Mouse (Mus musculus) adipocyte (in vitro differentiated cells): ENCODE measurements around the gene Lrrn4cl.
"Not testable (repeated sequence)": the region's sequence is repeated elsewhere in the genome, so short reads cannot be mapped to it uniquely, and the experiment has no call there.

Experiments
- DNase-seq: peaks from one replicate; pipeline ENCODE4 v3.0.0-alpha.2; 2016; ENCODE audit warnings: low spot score

The Lrrn4cl gene

GRCm38 (mm10) chr19:8838041-8838730 lies 12.4 kb upstream of the Lrrn4cl start:
- DNase-seq = no peak

GRCm38 (mm10) chr19:8839103-8839907 lies 11.3 kb upstream of the Lrrn4cl start, which contains the start of gene Gng3:
Gene Gng3, minus strand, starts transcription at chr19:8839194.
- DNase-seq = no peak

- DNase-seq = no peak
Measured at GRCm38 (mm10) chr19:8839908-8840791, 10.4 kb upstream of the Lrrn4cl start.

DNA sequence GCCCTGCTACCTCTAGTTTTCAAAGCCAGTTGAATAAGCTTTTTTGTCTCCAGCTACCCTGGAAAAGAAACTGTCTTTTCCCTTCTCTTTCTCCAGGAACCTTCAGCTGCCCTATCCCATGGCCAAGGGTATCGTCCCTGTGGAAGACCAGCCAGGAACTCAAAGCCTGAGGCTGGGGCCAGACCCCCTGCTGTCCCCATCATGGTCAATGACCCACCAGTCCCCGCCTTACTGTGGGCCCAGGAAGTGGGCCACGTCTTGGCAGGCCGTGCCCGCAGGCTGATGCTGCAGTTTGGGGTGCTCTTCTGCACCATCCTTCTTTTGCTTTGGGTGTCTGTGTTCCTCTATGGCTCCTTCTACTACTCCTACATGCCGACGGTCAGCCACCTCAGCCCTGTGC lies 9.6 kb upstream of the Lrrn4cl start:
- DNase-seq = no peak

- DNase-seq = peak; percentile 48
Measured at GRCm38 (mm10) chr19:8842961-8843360, 7.6 kb upstream of the Lrrn4cl start.

- DNase-seq = peak; percentile 99
Measured at GRCm38 (mm10) chr19:8844371-8845129, 6.0 kb upstream of the Lrrn4cl start.

DNA sequence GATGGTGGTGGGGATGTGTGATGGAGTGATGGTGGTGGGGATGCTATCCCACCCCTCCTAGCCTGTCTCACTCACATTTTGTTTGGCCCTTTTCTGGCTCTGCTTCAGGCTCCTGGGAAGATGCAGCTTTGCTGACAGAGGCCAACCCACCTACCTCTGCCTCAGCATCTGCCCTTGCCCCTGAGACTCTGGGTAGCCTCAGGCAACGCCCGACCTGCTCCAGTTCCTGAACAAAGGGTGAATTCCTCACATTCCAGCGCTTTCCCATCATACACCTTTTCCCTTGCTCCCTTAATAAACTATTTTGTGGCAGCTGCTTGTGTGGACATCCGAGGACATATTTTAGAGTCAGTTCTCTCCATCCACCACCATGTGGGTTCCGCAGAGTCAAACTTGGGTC lies 2.2 kb upstream of the Lrrn4cl start:
- no peak for DNase-seq

DNA sequence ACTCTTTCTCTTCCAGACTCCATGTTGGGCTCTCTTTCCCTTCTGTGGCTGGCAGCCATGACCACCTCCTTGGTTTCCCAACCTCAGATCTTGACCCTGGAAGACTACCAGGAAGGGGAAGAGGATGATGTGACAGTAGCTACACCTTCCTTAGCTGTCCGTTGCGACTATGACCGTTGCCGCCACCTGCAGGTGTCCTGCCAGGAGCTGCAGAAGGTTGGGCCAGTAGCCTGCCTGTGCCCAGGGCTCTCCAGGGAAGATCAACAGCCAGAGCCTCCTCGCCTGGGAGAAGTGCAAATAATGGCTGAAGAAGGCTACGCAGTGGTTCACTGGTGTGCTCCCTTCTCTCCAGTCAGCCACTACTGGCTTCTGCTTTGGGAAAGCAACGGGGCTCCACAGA lies 1.1 kb downstream of the Lrrn4cl start:
- DNase-seq = no peak

GRCm38 (mm10) chr19:8852236-8852928 lies 1.8 kb downstream of the Lrrn4cl start:
- no peak for DNase-seq

GRCm38 (mm10) chr19:8853117-8853516 lies 2.5 kb downstream of the Lrrn4cl start:
- DNase-seq = no peak

- peak; percentile 65 for DNase-seq
Measured at GRCm38 (mm10) chr19:8857689-8858088, 7.1 kb downstream of the Lrrn4cl start.

DNA sequence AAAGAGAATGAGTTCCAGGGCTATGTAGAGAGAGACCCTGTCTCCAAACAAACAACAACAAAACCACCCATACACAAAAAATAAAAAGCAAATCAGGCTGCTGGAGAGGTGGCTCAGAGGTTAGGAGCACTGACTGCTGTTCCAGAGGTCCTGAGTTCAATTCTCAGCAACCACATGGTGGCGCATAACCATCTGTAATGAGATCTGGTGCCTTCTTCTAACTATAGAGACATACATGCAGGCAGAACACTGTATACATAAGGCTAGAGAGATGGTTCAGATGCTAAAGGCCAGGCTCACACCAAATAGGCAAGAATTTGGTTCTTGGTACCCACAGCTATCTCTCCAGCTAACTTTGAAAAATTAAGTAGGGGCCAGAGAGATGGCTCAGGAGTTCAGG lies 8.4 kb downstream of the Lrrn4cl start:
- peak; percentile 59 for DNase-seq

- DNase-seq = no peak
Measured at GRCm38 (mm10) chr19:8864265-8864664, 13.7 kb downstream of the Lrrn4cl start.

GRCm38 (mm10) chr19:8870381-8870780 lies 19.8 kb downstream of the Lrrn4cl start:
- DNase-seq = not testable (repeated sequence)

GRCm38 (mm10) chr19:8870838-8871237 lies 20.3 kb downstream of the Lrrn4cl start:
- DNase-seq = no peak

DNA sequence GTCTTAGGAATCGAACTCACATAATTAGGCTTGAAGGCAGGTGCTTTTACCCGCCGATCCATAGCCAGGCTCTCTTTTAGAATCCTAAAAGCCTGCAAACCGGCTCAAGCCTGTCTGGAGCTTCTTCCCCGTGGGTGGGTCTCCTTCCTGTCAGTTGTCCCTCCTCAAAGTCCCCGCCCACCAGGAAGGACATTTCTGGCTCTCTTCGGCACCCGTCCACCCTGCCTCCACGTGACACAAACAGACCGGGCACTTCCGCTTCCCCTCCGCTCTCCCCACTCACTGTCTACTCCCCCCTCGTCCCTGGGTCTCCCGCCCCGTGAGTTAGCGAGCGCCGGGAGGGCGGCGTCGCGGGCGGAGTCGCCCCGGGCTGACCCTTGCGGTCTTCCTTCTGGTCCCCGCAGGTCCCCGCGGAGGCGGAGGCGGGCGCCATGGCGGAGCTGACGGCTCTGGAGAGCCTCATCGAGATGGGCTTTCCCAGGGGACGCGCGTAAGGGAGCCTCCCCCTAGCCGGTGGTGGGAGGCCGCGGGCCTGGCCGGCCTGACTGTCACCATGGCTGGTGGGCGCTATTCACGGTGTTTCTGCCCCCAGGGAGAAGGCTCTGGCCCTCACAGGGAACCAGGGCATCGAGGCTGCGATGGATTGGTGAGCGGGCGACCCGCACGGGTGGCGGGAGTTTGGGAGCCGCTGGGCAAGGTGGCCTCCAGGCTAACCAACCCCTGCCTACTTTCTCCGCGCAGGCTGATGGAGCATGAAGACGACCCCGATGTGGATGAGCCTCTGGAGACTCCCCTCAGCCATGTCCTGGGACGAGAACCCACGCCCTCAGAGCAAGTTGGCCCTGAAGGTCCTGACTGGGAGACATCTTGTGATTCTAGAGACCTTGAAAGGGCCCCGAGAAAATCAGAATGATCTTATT lies 21.0 kb downstream of the Lrrn4cl start, which contains the start of gene Ubxn1:
TSS of gene Ubxn1 (plus strand) at position 230 of the 920 bp plus-strand sequence.
- peak; percentile 99 for DNase-seq

- DNase-seq = peak; percentile 43
Measured at GRCm38 (mm10) chr19:8872266-8872840, 21.8 kb downstream of the Lrrn4cl start.

GRCm38 (mm10) chr19:8875031-8875430 lies 24.5 kb downstream of the Lrrn4cl start:
- DNase-seq = no peak

DNA sequence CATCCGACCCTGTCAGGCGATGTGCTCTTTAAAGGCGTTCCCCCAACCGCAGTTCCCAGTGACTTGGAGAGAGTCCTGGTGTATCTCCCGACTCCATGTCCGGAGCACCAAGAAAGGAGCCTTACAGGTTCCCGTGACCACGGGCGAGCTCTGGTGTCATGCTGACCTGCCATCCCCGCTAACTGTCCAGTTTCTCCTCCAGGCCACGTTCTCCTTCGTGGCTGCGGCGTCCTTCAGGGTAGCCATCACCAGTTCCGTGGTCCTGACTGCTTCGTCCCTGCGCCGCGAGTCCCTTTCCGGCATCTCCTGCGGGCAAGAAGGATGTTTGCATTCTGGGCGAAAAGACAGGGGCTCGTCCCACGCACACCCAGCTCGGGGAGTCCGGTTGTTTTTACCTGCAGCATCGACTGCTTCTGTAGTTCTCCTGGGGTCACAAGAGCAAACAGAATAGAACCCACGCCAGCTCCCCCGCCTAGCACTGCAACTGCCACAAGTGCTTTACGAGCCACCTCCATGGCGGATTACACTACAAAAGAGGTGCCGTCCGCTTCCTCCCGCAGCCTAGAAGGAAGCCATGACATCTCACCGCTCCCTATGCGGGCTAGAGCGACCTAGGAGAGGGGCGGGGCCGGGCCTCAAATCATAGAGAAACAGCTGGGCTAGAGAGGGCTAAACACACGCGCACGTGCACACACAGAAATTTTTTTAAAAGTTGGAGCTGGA lies 29.9 kb downstream of the Lrrn4cl start, which contains the start of gene Uqcc3:
TSS of gene Uqcc3 (minus strand) at position 613 of the 723 bp plus-strand sequence.
- DNase-seq = peak; percentile 93
